Mouse (Mus musculus) embryonic fibroblast, embryonic 13.5 days (primary cell): ENCODE data around the gene Mfsd7a.

ENCODE experiments used
- CTCF ChIP-seq: IDR thresholded peaks from 2 replicates; pipeline ENCODE4 v1.5.1; 2011; ENCODE audit warnings: mild to moderate bottlenecking, control low read depth, low read length, moderate library complexity, borderline replicate concordance; ENCODE audit not compliant: insufficient read depth
- POLR2A ChIP-seq: IDR thresholded peaks from 2 replicates; pipeline ENCODE4 v1.6.1; 2011; ENCODE audit warnings: low read depth, mild to moderate bottlenecking, control low read depth, low read length, moderate library complexity

GRCm38 (mm10) chr5:108450837-108451540 lies 2.3 kb upstream of the Mfsd7a start:
- TF ChIP-seq CTCF (no peak), POLR2A (no peak)
